Mouse (Mus musculus) stomach, postnatal 0 days (tissue): Measurements from ENCODE around the gene Hmces. TPM values are rescaled to one million over a fixed set of nuclear protein-coding genes. Genes with fewer than 3 reads are reported as not detected.

Source experiments
- ATAC-seq: fragments of 200-750 bp; cut with Nextera tagmentation; 2 replicates; pipeline ENCODE4 v1.8.0; 2017; ENCODE audit not compliant: low FRiP score, low TSS enrichment
- DNase-seq: peaks from one replicate; pipeline ENCODE4 v3.0.0-alpha.2; 2016; ENCODE audit warnings: low spot score
- H3K27ac ChIP-seq: fragments of 300-500 bp; sonication (generic); replicated peaks from 2 replicates; pipeline ENCODE4 v1.5.1; 2014; ENCODE audit warnings: mild to moderate bottlenecking, control low read depth
- H3K27me3 ChIP-seq: fragments of 300-500 bp; sonication (generic); 2 replicates; pipeline ENCODE4 v1.6.1; 2014; ENCODE audit warnings: low read length; ENCODE audit not compliant: control insufficient read depth, insufficient read depth
- H3K36me3 ChIP-seq: fragments of 300-500 bp; sonication (generic); 2 replicates; pipeline ENCODE4 v1.6.1; 2014; ENCODE audit warnings: low read length, mixed read lengths; ENCODE audit not compliant: control insufficient read depth, insufficient read depth
- H3K4me1 ChIP-seq: fragments of 300-500 bp; sonication (generic); replicated peaks from 2 replicates; pipeline ENCODE4 v1.6.1; 2014; ENCODE audit warnings: antibody characterized with exemption; ENCODE audit not compliant: control insufficient read depth, insufficient read depth
- H3K4me2 ChIP-seq: fragments of 300-500 bp; sonication (generic); replicated peaks from 2 replicates; pipeline ENCODE4 v1.6.1; 2014; ENCODE audit warnings: low read depth, mild to moderate bottlenecking, control low read depth, moderate library complexity
- H3K4me3 ChIP-seq: fragments of 300-500 bp; sonication (generic); 2 replicates; pipeline ENCODE4 v1.5.1; 2014; ENCODE audit warnings: low read depth, low read length, control low read depth
- H3K9ac ChIP-seq: fragments of 300-500 bp; sonication (generic); 2 replicates; pipeline ENCODE4 v1.6.1; 2014; ENCODE audit warnings: mild to moderate bottlenecking, low read length, control low read depth, mixed read lengths
- H3K9me3 ChIP-seq: fragments of 300-500 bp; sonication (generic); 2 replicates; pipeline ENCODE4 v1.6.1; 2016; ENCODE audit warnings: low read length; ENCODE audit not compliant: control insufficient read depth
- CTCF ChIP-seq: IDR thresholded peaks from 2 replicates; pipeline ENCODE4 v1.5.1; 2016; ENCODE audit warnings: antibody characterized with exemption, low read depth, mild to moderate bottlenecking, moderate library complexity
- EP300 ChIP-seq: optimal IDR thresholded peaks from 2 replicates; pipeline ENCODE3; 2016; ENCODE audit warnings: antibody characterized with exemption
- WGBS: fragments of 180-500 bp; shearing (Covaris S2); extraction: QIAGEN DNeasy Blood & Tissue Kit; methylation state at CpG from one replicate; pipeline ENCODE4 v1.1.7; 2014; 5-methylcytosine and 5-hydroxymethylcytosine counted together
- microRNA-seq: library from miRNA; unstranded; fragments of <30 nt; microRNA quantifications from one replicate; pipeline ENCODE4, GENCODE M21; 2016
- polyA plus RNA-seq: library from polyadenylated mRNA; unstranded; fragments of >200 nt; fragmentation: Nextera tagmentation; extraction: Ambion mirVana; gene quantifications from 2 replicates; pipeline ENCODE4 v1.2.1, GENCODE M21; 2015

Gene Hmces
- polyA plus RNA-seq, 1 experiment from 2014 or later, result 21.3 TPM

DNA sequence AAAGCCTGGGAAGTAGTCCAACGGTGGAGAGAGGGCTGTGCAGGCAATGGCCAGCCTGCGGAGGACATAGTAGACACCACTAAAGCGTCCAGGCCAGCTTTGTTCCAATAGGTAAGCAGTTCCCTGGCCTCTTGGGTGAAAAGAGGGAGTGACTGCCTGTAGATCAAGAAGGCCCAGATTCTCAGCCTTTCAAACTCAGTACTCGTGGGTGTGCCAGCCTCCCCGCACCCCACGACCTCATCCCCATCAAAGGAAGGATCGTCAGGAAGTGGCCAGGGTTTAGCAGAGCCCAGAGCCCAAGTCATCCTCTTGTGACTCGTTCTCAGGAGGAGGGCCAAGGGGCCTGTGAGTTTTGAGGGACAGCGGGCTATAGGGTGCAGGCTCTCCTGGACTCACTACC, 68.8 kb downstream of the Hmces start:
- peaks cover 3% of the 10 kb centered on the region; the same call in 1 of the 2 replicates for H3K4me1 ChIP-seq
- H3K27me3 ChIP-seq, result no peaks in the 10 kb centered on the region
- TF ChIP-seq EP300 (no peak), CTCF (no peak)
- H3K9ac ChIP-seq, result no peak overlapping the region
- H3K36me3 ChIP-seq, result no peaks in the 10 kb centered on the region
- H3K4me3 ChIP-seq, result peak overlapping the region; percentile 80; the same call in 1 of the 2 replicates
- H3K9me3 ChIP-seq, result no peaks in the 10 kb centered on the region
- ATAC-seq (no peak), DNase-seq (no peak)
- H3K27ac ChIP-seq, result no peak overlapping the region
- peak overlapping the region; percentile 88 for H3K4me2 ChIP-seq
- WGBS, result 59% methylated on average over 9 of the region's 9 CpGs

Small RNAs within 50 kb of the gene (microRNA-seq; reads per million reads assigned to microRNA genes)
- gene Gm47286, result not detected

Other genes starting within 250 kb of the Hmces start
- gene Aplf, start 241.7 kb upstream of the Hmces start, polyA plus RNA-seq, result 8.4 and 9.8 TPM in 2 replicates
- gene Efcc1, start 183.1 kb upstream of the Hmces start, polyA plus RNA-seq, result 1.1 and 1.4 TPM in 2 replicates
- gene Gp9, start 135.9 kb upstream of the Hmces start, polyA plus RNA-seq, result 0.38 and 0.40 TPM in 2 replicates
- 12.6 and 13.4 TPM in 2 replicates for gene Rab43, start 101.8 kb upstream of the Hmces start, polyA plus RNA-seq
- 1.3 and 1.9 TPM in 2 replicates for gene Gm45140, start 78.1 kb upstream of the Hmces start, polyA plus RNA-seq
- gene Isy1, start 75.1 kb upstream of the Hmces start, polyA plus RNA-seq, result 24.6 and 27.5 TPM in 2 replicates
- gene Cnbp, start 62.8 kb upstream of the Hmces start, polyA plus RNA-seq, result 740 and 754 TPM in 2 replicates
- gene Copg1, start 26.1 kb upstream of the Hmces start, polyA plus RNA-seq, result 72.5 and 75.6 TPM in 2 replicates
- 17.3 and 20.0 TPM in 2 replicates for gene H1fx, start 67.7 kb downstream of the Hmces start, polyA plus RNA-seq
- 179 and 198 TPM in 2 replicates for gene Rab7, start 131.3 kb downstream of the Hmces start, polyA plus RNA-seq
- gene Rpn1, start 170.5 kb downstream of the Hmces start, polyA plus RNA-seq, result 265 and 266 TPM in 2 replicates